15 mouse cellular contexts compared by ENCODE assay signal in the genomic region with DNA sequence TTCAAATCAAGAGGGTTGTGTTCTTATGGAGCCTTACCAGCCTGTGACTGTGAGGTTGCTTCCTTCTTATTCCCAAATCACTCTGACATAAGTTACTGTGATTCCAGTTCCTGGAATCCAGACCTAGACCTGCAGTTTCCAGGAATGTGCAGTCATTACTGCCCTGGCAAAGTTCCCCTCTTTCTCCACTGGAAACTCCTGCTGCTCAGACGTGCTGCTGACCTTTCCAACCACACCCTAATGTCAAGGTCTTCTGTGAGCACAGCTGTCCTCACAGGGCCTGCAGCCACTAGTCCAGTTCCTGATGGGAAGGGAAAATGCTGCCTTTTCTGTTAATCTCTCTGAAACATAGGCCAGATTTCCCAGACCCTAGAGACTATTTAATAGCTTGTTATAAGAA.
DNase-seq lines count a peak whose midpoint lies in the region; ATAC-seq lines count a peak whose summit lies in the region.
"Had no signal": no experiment of that assay in that cellular context is flagged by ENCODE, and none has a peak within 500 bp of the region (broad histone marks: within the 10 kb centered on the region; RNA-seq: fewer than 3 reads in every experiment).

No protein-coding gene starts in this region.

- H3K4me3 ChIP-seq in heart, embryonic 14.5 days (ENCODE audit: control insufficient read depth in 1 of 2, insufficient read depth in 1 of 2, low read depth in 1 of 2, low read length in 2 of 2): no peak overlapping the region
- H3K4me3 ChIP-seq: hindbrain, embryonic 10.5 days; megakaryocyte, embryonic 14.5 days; neural tube, embryonic 15.5 days had no signal

- peak; percentile 19 to 27 for DNase-seq in heart, adult 18-20 months
- no peak for DNase-seq in heart, adult 11 months
- DNase-seq in testis, postnatal 14 days (ENCODE audit: low spot score): peak; percentile 16
- no peak for DNase-seq in testis, postnatal 10 days (ENCODE audit: low spot score)
- DNase-seq in right cerebral cortex, adult 2 months (ENCODE audit: low spot score in 2 of 2): no peak
- no peak for DNase-seq in retina, embryonic 14.5 days (ENCODE audit: low spot score)
- DNase-seq: cerebellum, adult 2 months; kidney, adult 8-10 months; lung, adult 18-20 months; right cerebral cortex, adult 18-20 months; thymus, adult 2 months had no signal

- WGBS in heart, embryonic 14.5 days: 4% methylated on average over 1 of the region's 1 CpGs

- ATAC-seq in heart, embryonic 14.5 days (ENCODE audit: insufficient number of reproducible peaks, insufficient read depth, low FRiP score, low read depth): 0 out of 2 replicates have a peak, but pooled peaks have one; percentile 54

- H3K4me1 ChIP-seq in heart, embryonic 14.5 days (ENCODE audit: control insufficient read depth in 2 of 2, insufficient read depth in 2 of 2, low read length in 2 of 2): peaks cover 3 to 15% of the 10 kb centered on the region in 2 experiments; a peak in 3 of 4 replicates
- H3K4me1 ChIP-seq: hindbrain, embryonic 10.5 days; megakaryocyte, embryonic 14.5 days; neural tube, embryonic 15.5 days had no signal

- H3K9me3 ChIP-seq in heart, embryonic 14.5 days (ENCODE audit: control insufficient read depth, low read length): no peaks in the 10 kb centered on the region
- H3K9me3 ChIP-seq: hindbrain, embryonic 10.5 days; neural tube, embryonic 15.5 days had no signal

- H3K27ac ChIP-seq in heart, embryonic 14.5 days (replicated peaks in 1 of 2; ENCODE audit: control insufficient read depth in 1 of 2, insufficient read depth in 1 of 2, low read depth in 2 of 2, low read length in 2 of 2): peak overlapping the region in 1 of 2 experiments; percentile 43; a peak in 3 of 4 replicates
- H3K27ac ChIP-seq: hindbrain, embryonic 10.5 days; neural tube, embryonic 15.5 days had no signal

- no peaks in the 10 kb centered on the region for H3K36me3 ChIP-seq in heart, embryonic 14.5 days (ENCODE audit: control insufficient read depth, insufficient read depth, low read length)
- H3K36me3 ChIP-seq: hindbrain, embryonic 10.5 days; neural tube, embryonic 15.5 days had no signal

- H3K9ac ChIP-seq in heart, embryonic 14.5 days (ENCODE audit: low read length): no peak overlapping the region
- H3K9ac ChIP-seq: neural tube, embryonic 15.5 days had no signal

- H3K27me3 ChIP-seq in heart, embryonic 14.5 days (ENCODE audit: control insufficient read depth, insufficient read depth, low read length): no peaks in the 10 kb centered on the region
- H3K27me3 ChIP-seq: megakaryocyte, embryonic 14.5 days; neural tube, embryonic 15.5 days had no signal

- H3K4me2 ChIP-seq in heart, embryonic 14.5 days (ENCODE audit: low read length): no peak overlapping the region
- H3K4me2 ChIP-seq: neural tube, embryonic 15.5 days had no signal

Comparison
In these comparisons a context has a peak if more than half of its experiments do, and no peak if none do; other contexts are left out.
1. DNase-seq: peak in heart, adult 18-20 months (2 of 2) and testis, postnatal 14 days (single experiment); none in heart, adult 11 months (single experiment), testis, postnatal 10 days (single experiment), right cerebral cortex, adult 2 months (0 of 2) and retina, embryonic 14.5 days (single experiment).